Mouse (Mus musculus) lung, embryonic 14.5 days (tissue): ENCODE measurements around the gene Abce1. TPM values are rescaled to one million over a fixed set of nuclear protein-coding genes. Genes with fewer than 3 reads are reported as not detected.

Source experiments
- ATAC-seq: fragments of 200-750 bp; cut with Nextera tagmentation; 2 replicates; pipeline ENCODE4 v1.8.0; 2017; ENCODE audit warnings: mild to moderate bottlenecking, moderate TSS enrichment, moderate library complexity; ENCODE audit not compliant: insufficient read depth
- DNase-seq: peaks from one replicate; pipeline ENCODE4 v3.0.0-alpha.2; 2015
- H3K27ac ChIP-seq: fragments of 300-500 bp; sonication (generic); 2 replicates; pipeline ENCODE4 v1.5.1; 2014; ENCODE audit warnings: low read depth, mild to moderate bottlenecking, moderate library complexity
- H3K27me3 ChIP-seq: fragments of 300-500 bp; sonication (generic); 2 replicates; pipeline ENCODE4 v1.6.1; 2014; ENCODE audit warnings: low read length, control low read depth; ENCODE audit not compliant: insufficient read depth
- H3K36me3 ChIP-seq: fragments of 300-500 bp; sonication (generic); 2 replicates; pipeline ENCODE4 v1.6.1; 2014; ENCODE audit warnings: control low read depth; ENCODE audit not compliant: insufficient read depth
- H3K4me1 ChIP-seq: fragments of 300-500 bp; sonication (generic); 2 replicates; pipeline ENCODE4 v1.6.1; 2014; ENCODE audit warnings: antibody characterized with exemption, control low read depth; ENCODE audit not compliant: insufficient read depth
- H3K4me2 ChIP-seq: fragments of 300-500 bp; sonication (generic); 2 replicates; pipeline ENCODE4 v1.6.1; 2014; ENCODE audit warnings: mild to moderate bottlenecking
- H3K4me3 ChIP-seq: fragments of 300-500 bp; sonication (generic); 2 replicates; pipeline ENCODE4 v1.5.1; 2014; ENCODE audit warnings: low read depth, low read length
- H3K9ac ChIP-seq: fragments of 300-500 bp; sonication (generic); 2 replicates; pipeline ENCODE4 v1.6.1; 2014
- H3K9me3 ChIP-seq: fragments of 300-500 bp; sonication (generic); 2 replicates; pipeline ENCODE4 v1.6.1; 2016; ENCODE audit warnings: low read depth, low read length, control low read depth
- CTCF ChIP-seq: IDR thresholded peaks from 2 replicates; pipeline ENCODE4 v1.5.1; 2016; ENCODE audit warnings: antibody characterized with exemption, low read depth
- WGBS: fragments of 180-500 bp; shearing (Covaris S2); extraction: QIAGEN DNeasy Blood & Tissue Kit; methylation state at CpG from one replicate; pipeline ENCODE4 v1.1.7; 2014; 5-methylcytosine and 5-hydroxymethylcytosine counted together
- polyA plus RNA-seq: library from polyadenylated mRNA; unstranded; fragments of >200 nt; fragmentation: Nextera tagmentation; extraction: Ambion mirVana; gene quantifications from 2 replicates; pipeline ENCODE4 v1.2.1, GENCODE M21; 2014

Abce1 gene
- polyA plus RNA-seq, 1 experiment from 2014 or later: 136 TPM

- Histone ChIP-seq H3K4me3 (peak within 1 kb of the TSS; percentile 93), H3K27ac (peak within 1 kb of the TSS; percentile 96), H3K36me3 (peaks cover 8% of the 10 kb centered on the region), H3K4me2 (peak within 1 kb of the TSS; percentile 79), H3K9me3 (no peaks in the 10 kb centered on the region), H3K9ac (peak within 1 kb of the TSS; percentile 90), H3K4me1 (peaks cover 16% of the 10 kb centered on the region), H3K27me3 (no peaks in the 10 kb centered on the region)
- ATAC-seq (peak; percentile 74), DNase-seq (peak; percentile 67)
- no peak for TF ChIP-seq CTCF
- under 1% methylated on average over 90 of the region's 103 CpGs for WGBS
These were observed 71.7 kb downstream of the Abce1 start, which contains the start of gene Otud4 for GRCm38 (mm10) chr8:79639586-79640451. TSS of gene Otud4 (plus strand) at chr8:79639618.

- ATAC-seq (peak; percentile 99), DNase-seq (peak; percentile 99)
- WGBS: under 1% methylated on average over 77 of the region's 77 CpGs
- peak overlapping the region; percentile 79 for H3K4me2 ChIP-seq
- H3K4me3 ChIP-seq: peak overlapping the region; percentile 93
- no peaks in the 10 kb centered on the region for H3K27me3 ChIP-seq
- peaks cover 16% of the 10 kb centered on the region for H3K4me1 ChIP-seq
- H3K27ac ChIP-seq: peak overlapping the region; percentile 96
- H3K9ac ChIP-seq: peak overlapping the region; percentile 90
- peaks cover 1% of the 10 kb centered on the region for H3K36me3 ChIP-seq
- TF ChIP-seq CTCF: no peak
- H3K9me3 ChIP-seq: no peaks in the 10 kb centered on the region
These were observed 72.6 kb downstream of the Abce1 start for GRCm38 (mm10) chr8:79638707-79639549.

- TF ChIP-seq CTCF: no peak
- H3K4me2 ChIP-seq: peak overlapping the region; percentile 72
- no peaks in the 10 kb centered on the region for H3K36me3 ChIP-seq
- DNase-seq: peak; percentile 65
- no peaks in the 10 kb centered on the region for H3K9me3 ChIP-seq
- ATAC-seq: no peak
- H3K9ac ChIP-seq: peak overlapping the region; percentile 90
- peak overlapping the region; percentile 93 for H3K4me3 ChIP-seq
- H3K4me1 ChIP-seq: peaks cover 16% of the 10 kb centered on the region
- H3K27ac ChIP-seq: peak overlapping the region; percentile 89
- no peaks in the 10 kb centered on the region for H3K27me3 ChIP-seq
- 5% methylated on average over 11 of the region's 11 CpGs for WGBS
These were observed 73.4 kb downstream of the Abce1 start for GRCm38 (mm10) chr8:79638001-79638706.

- no peak for TF ChIP-seq CTCF
- 86% methylated on average over 3 of the region's 3 CpGs for WGBS
- H3K4me2 ChIP-seq: no peak overlapping the region
These were observed 74.3 kb downstream of the Abce1 start for GRCm38 (mm10) chr8:79637237-79637636.

GRCm38 (mm10) chr8:79636151-79636550, 75.4 kb downstream of the Abce1 start:
- ATAC-seq: no peak
- Histone ChIP-seq H3K27me3 (no peaks in the 10 kb centered on the region), H3K4me3 (no peak overlapping the region), H3K27ac (no peak overlapping the region), H3K9ac (no peak overlapping the region), H3K4me2 (no peak overlapping the region), H3K36me3 (no peaks in the 10 kb centered on the region), H3K4me1 (peaks cover 3% of the 10 kb centered on the region), H3K9me3 (no peaks in the 10 kb centered on the region)
- WGBS: 52% methylated on average over 1 of the region's 1 CpGs
- DNase-seq: no peak
- no peak for TF ChIP-seq CTCF

More at GRCm38 (mm10) chr8:79637237-79637636, 74.3 kb downstream of the Abce1 start:
- Histone ChIP-seq H3K27me3 (no peaks in the 10 kb centered on the region), H3K9ac (no peak overlapping the region), H3K9me3 (no peaks in the 10 kb centered on the region), H3K36me3 (no peaks in the 10 kb centered on the region), H3K4me3 (no peak overlapping the region), H3K27ac (no peak overlapping the region), H3K4me1 (peaks cover 12% of the 10 kb centered on the region)
- DNase-seq (no peak), ATAC-seq (no peak)

GRCm38 (mm10) chr8:79635491-79635890, 76.0 kb downstream of the Abce1 start:
- Histone ChIP-seq H3K4me3 (no peak overlapping the region), H3K9me3 (no peaks in the 10 kb centered on the region), H3K27me3 (no peaks in the 10 kb centered on the region), H3K4me1 (no peaks in the 10 kb centered on the region), H3K9ac (no peak overlapping the region), H3K27ac (no peak overlapping the region), H3K36me3 (no peaks in the 10 kb centered on the region), H3K4me2 (no peak overlapping the region)
- DNase-seq: no peak
- no peak for ATAC-seq
- no peak for TF ChIP-seq CTCF
- 97% methylated on average over 1 of the region's 1 CpGs for WGBS

Other genes with a start within 250 kb of the Abce1 start
- gene Otud4, start 72.1 kb downstream of the Abce1 start, polyA plus RNA-seq: 26.8 and 27.1 TPM in 2 replicates
- gene Anapc10, start 80 bp upstream of the Abce1 start, polyA plus RNA-seq: 38.7 and 43.0 TPM in 2 replicates